Mouse (Mus musculus): ENCODE data around the gene Tmem19.

DNA sequence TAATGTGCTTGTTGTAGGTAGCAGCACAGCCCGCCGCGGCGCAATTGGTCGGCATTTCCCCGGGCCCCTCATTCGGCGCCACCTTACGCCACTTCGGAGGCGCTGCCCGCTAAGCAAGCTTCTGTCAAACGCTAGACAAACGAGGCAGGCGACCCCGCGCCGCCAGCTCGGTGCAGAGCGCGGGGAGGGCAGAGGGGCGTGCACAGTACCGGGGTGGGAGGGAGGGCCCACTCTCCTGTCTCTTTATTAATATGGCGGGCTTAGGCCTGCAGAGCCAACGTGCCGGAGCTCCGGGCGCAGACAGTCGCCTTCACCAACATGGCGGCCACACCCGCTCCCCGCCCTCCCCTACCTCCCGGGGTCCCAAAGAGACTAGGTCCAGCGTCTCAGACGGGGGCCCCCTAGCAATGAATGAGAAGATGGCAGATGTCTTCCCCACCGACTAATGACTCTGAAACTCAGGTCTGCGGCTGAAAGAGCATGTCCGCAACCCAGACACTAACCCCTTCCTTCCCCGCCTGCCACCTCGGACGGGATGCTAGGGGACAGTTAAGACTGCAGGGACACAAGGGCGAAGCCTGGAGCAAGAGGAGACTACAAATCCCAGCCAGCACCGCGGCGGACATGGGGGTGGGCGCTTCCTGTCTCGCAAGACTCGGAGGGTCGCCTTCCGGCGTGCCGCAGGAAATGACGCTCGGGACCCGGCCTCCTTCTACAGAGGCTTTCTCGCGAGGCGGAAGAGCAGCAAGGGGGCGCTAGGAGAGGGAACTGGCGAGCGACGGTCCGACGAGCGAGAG, 22.1 kb upstream of the Tmem19 start, which contains the start of the genes Thap2 and Zfc3h1:
- TF ChIP-seq POLR2A (IDR thresholded peaks at IDR 0.05; ENCODE audit: borderline replicate concordance, control insufficient read depth, low read depth, low read length) (peak; percentile 97), CTCF (IDR thresholded peaks at IDR 0.05; ENCODE audit: control insufficient read depth, insufficient read depth, low read length) (peak; percentile 75)

All from bone marrow, adult 2 months (tissue).